Mouse (Mus musculus): Measurements from ENCODE around the gene Barhl1.

Barhl1 gene

GRCm38 (mm10) chr2:28916513-28916865 lies at the start of gene Barhl1:
Barhl1 (minus strand) TSS chr2:28916668.
- DNase-seq (ENCODE audit: low read depth, low spot score): no peak

- no peak for DNase-seq (ENCODE audit: low read depth, low spot score)
These were observed 47.1 kb upstream of the Barhl1 start for GRCm38 (mm10) chr2:28963565-28963964.

GRCm38 (mm10) chr2:28961636-28962035 lies 45.2 kb upstream of the Barhl1 start:
- no peak for DNase-seq (ENCODE audit: low read depth, low spot score)

GRCm38 (mm10) chr2:28961024-28961585 lies 44.6 kb upstream of the Barhl1 start:
- DNase-seq (ENCODE audit: low read depth, low spot score): no peak

GRCm38 (mm10) chr2:28956874-28957273 lies 40.4 kb upstream of the Barhl1 start:
- no peak for DNase-seq (ENCODE audit: low read depth, low spot score)

GRCm38 (mm10) chr2:28954595-28954994 lies 38.1 kb upstream of the Barhl1 start:
- DNase-seq (ENCODE audit: low read depth, low spot score): no peak

GRCm38 (mm10) chr2:28952981-28953380 lies 36.5 kb upstream of the Barhl1 start:
- DNase-seq (ENCODE audit: low read depth, low spot score): no peak

GRCm38 (mm10) chr2:28946312-28946711 lies 29.8 kb upstream of the Barhl1 start:
- no peak for DNase-seq (ENCODE audit: low read depth, low spot score)

GRCm38 (mm10) chr2:28945388-28945787 lies 28.9 kb upstream of the Barhl1 start:
- no peak for DNase-seq (ENCODE audit: low read depth, low spot score)

GRCm38 (mm10) chr2:28943666-28944516 lies 27.4 kb upstream of the Barhl1 start:
- DNase-seq (ENCODE audit: low read depth, low spot score): no peak

- no peak for DNase-seq (ENCODE audit: low read depth, low spot score)
These were observed 22.5 kb upstream of the Barhl1 start for GRCm38 (mm10) chr2:28938997-28939396.

GRCm38 (mm10) chr2:28930571-28930970 lies 14.1 kb upstream of the Barhl1 start:
- no peak for DNase-seq (ENCODE audit: low read depth, low spot score)

GRCm38 (mm10) chr2:28923912-28924311 lies 7.4 kb upstream of the Barhl1 start:
- peak; percentile 69 for DNase-seq (ENCODE audit: low read depth, low spot score)

GRCm38 (mm10) chr2:28919001-28919400 lies 2.5 kb upstream of the Barhl1 start:
- no peak for DNase-seq (ENCODE audit: low read depth, low spot score)

GRCm38 (mm10) chr2:28917518-28918361 lies 1.3 kb upstream of the Barhl1 start:
- DNase-seq (ENCODE audit: low read depth, low spot score): no peak

GRCm38 (mm10) chr2:28917156-28917517 lies 669 bp upstream of the Barhl1 start:
- DNase-seq (ENCODE audit: low read depth, low spot score): no peak

GRCm38 (mm10) chr2:28915768-28916512 lies 528 bp downstream of the Barhl1 start:
- no peak for DNase-seq (ENCODE audit: low read depth, low spot score)

- DNase-seq (ENCODE audit: low read depth, low spot score): no peak
These were observed 1.2 kb downstream of the Barhl1 start for GRCm38 (mm10) chr2:28915104-28915738.

GRCm38 (mm10) chr2:28914121-28914520 lies 2.3 kb downstream of the Barhl1 start:
- no peak for DNase-seq (ENCODE audit: low read depth, low spot score)

- no peak for DNase-seq (ENCODE audit: low read depth, low spot score)
These were observed 3.5 kb downstream of the Barhl1 start for GRCm38 (mm10) chr2:28912961-28913360.

GRCm38 (mm10) chr2:28912039-28912700 lies 4.3 kb downstream of the Barhl1 start:
- DNase-seq (ENCODE audit: low read depth, low spot score): no peak
